Mouse (Mus musculus) cerebellum, postnatal 25 days (tissue): ENCODE results near the gene Psma3.
"Not testable (repeated sequence)": the region's sequence is repeated elsewhere in the genome, so short reads cannot be mapped to it uniquely, and the experiment has no call there.

Experiments used
- DNase-seq, 2 experiments: peaks; one replicate each; pipeline ENCODE4 v3.0.0; 2021; ENCODE audit warnings: mixed read lengths in 2 of 2

Gene Psma3

DNA sequence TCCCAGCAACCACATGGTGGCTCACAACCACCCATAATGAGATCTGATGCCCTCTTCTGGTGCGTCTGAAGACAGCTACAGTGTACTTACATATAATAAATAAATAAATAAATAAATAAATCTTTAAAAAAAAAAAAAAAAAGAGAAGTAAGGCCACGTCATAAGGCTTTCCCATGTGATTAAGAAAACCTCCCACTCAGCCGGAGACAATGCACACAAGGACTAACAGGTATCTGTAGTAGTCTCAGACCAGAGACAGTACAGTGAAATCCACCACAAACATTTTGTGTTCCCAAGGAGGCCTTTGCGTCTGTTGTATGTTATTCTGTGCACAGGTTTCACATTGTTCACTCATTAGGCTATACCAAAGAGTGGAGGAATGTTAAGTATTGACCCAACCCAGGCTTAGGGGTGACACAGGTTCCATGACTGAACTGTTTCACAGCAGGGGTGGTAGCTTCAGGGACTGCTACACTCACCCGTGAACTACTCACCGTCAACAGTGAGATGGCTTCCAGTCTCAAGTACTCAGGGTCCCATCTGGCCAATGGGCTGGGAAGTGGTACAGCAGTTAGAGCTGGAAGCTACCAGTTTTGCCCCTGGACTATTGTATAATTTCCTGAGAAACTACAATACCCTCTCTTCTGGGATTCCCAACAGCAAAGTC lies 29.5 kb downstream of the Psma3 start:
- no peak for DNase-seq

DNA sequence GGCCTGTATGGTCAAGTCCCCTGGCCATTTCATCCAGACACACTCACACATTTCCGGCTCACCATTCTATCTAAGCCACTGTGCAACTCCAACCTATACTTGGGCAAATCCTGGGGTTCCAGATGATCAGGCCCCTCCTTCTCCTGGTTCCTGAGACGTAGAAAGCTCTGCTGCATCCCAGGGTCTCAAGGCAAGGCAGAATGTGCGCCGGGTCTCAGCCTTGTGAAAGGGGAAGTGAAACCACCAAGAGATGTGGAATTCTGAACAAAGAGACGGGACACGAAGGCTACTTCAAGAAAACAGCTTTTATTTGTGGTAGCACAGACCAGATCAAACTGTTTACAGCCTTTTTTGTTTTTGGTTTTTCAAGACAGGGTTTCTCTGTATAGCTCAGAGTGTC lies 31.7 kb downstream of the Psma3 start:
- no peak for DNase-seq

DNA sequence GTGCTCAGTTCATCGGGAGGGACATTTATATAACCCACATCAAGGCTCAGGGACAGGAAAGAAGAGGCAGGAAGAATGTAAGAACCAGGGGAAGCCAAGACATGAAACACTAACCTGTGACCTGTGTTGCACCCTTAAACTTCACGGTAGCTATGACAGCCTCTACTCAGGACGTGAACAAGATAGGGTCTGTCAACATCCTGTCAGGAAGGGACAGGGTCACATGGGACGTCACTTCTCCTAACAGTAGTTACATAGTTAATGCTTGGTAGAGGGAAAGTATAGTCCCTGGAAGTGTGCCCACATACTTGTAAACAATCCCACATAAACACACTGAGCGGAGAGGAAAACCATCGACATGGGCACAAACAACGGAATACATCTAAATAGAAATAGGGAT lies 32.5 kb downstream of the Psma3 start:
- DNase-seq: no peak

DNA sequence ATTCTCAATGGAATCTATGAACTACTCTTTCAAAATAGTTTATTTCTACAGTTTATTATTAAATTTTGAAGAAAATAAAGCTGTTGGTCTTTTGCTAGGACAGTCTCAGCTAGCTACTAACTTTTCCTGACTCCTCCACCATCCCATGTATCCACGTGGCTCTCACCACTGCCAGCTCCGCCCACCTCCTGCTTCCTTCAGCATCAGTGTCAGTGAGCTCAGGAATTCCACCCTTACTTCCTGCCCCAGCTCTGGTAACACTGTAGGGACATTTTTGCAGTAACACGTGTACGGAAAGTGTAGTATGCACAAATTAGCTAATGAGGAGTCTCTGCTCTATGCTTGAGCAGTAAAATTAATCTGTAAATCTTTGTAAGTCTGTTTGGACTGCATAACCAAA lies 35.3 kb downstream of the Psma3 start:
- no peak for DNase-seq

DNA sequence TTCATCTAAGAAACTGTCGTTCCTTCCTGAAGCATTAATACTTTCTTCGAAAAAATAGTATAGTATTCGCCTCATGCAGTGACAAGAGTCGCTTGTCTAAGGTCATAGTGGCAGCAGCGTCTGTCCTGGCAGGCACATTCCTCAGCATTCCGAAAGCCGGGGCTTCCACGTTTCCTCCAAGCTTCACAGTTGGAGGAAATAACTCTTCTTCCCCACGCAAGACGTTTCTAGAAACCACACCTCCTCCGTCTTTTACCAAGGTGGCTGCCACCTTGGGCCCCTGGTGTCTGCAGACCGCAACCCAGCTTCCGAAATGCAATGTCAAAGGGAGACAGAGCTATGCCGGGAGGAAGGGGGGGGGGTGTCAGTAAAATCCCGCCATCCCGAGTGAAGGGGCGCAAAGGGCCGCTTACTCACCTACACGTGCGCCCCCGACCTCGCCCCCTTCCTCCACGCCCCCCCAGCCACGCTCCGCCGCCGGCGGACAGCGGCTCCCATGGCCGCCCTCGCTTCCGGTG lies 40.5 kb downstream of the Psma3 start:
- no peak for DNase-seq

DNA sequence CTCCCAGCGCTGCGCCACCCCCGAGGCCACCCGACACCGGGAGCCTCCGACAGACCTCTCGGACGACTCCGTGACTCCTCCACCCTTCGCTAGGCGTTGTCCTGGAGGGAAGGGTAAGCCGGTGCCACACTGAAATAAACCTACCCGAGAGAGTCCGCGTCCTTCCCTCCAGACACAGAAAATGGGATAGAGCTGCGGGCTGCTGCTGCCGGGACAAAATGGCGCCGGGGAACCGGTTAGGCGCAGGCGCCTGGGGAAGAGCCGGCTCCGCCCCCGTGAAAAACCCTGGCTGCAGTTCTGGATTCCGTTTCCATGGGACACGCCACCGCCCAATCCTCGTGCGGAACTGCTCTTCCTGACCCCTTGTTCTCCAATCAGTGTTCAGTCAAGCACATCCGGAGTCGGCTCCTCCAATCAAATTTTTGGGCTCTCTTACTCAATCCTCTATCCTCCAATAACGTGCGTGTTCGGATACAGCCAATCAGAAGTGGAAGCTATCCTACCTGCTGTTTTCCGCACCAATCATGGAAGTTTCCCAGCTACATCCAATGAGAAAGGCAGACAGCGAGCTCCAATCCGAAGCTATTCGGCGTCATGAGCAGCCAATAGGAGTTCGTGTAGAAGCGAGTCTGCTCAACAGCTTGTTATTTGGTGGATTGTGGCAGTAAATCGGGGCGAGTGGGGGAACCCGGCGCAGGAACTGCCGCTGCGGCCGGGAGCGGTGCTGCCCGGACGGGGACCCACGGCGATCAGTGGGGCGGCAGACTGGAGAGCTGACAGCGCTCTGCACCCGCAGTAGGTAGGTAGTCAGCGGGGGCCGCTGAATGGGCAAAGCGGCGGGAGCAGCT lies 41.2 kb downstream of the Psma3 start, which contains the start of gene Arid4a:
Gene Arid4a (plus strand): TSS at position 628 of the 848 bp plus-strand sequence.
- DNase-seq: peak; percentile 96 to 97

DNA sequence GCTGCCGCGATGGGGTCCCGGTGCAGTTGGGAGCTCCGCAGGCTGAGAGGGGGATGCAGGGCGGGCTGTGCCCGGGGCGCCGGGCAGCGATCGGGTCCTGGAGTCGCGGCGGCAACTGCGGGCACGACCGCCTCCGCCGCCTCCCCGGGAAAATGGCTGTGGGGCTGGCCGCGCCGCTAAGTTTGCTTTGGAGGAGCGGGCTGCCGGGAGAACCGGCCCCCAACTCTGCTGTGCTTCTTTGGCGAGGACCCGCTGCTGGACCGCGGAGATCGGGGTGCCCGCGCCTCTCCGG lies 41.7 kb downstream of the Psma3 start:
- DNase-seq: no peak

DNA sequence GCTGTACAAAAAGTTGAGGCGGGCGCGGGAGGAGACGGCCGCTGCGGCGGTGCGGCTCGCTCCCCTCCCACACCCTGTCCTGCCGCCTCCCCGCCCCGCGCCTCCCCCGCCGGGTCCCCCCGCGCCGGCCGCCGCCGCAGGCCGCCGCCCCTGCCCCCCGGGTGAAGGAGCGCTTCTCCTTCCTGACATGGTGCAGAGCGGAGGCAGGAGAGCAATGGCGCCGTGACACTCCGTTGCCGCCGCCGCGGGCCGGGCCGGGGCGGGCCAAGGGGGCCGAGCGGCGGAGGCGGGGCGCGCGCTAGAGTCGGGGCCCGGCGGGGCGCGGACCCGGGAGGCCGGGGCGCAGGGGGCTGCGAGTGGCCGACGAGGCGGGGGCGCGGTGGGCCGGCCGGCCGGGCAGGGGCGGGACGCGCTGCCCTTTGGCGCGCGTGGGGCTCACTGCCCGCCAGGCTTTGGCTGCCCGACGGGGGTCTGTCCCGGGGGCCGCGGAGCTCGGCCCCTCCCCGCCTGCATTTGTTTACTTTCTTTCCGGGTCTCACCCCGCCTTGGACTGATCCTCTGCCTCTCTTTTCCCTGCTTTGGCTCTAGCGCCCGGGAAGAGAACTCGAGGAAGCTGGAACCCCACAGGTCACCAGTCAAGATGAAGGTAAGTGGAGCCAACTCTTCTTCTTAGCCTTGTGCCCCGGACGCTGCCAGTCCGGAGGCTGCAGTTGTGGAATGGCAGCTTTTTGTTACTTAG lies 42.3 kb downstream of the Psma3 start:
- DNase-seq: peak; percentile 54 to 68

DNA sequence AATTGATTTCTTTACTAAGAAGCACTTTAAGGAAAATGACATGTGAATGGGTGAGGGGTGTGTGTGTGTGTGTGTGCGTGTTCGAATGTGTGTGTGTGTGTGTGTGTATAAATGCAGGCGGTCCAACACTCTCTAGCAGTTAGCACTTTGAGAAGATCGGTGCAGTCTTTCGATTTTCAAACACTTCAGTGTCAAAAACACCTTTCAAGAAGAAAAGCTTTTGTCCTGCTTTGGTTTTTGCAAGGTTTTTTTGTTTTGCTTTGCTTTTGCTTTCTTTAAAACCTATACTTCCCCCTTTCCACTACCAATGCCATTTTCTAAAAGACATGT lies 42.8 kb downstream of the Psma3 start:
- no peak for DNase-seq

DNA sequence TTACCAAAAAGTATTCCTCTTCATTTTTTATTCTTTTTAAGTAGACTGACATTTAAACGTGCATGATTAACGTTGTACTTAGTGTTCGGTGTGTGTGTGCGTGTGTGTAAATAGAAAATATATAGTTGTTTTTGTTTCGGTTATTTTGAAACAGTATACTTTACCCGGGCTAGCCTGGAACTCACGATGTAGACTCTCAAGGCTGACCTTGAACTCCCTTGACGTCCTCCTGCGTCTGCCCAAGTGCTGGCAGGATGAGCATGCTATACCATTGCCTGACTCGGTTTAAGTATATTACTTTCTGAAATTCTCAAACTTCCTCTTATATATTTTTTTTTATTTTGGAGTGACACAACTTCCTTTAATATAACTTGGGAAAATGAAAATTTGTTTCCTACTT lies 43.4 kb downstream of the Psma3 start:
- DNase-seq: no peak

DNA sequence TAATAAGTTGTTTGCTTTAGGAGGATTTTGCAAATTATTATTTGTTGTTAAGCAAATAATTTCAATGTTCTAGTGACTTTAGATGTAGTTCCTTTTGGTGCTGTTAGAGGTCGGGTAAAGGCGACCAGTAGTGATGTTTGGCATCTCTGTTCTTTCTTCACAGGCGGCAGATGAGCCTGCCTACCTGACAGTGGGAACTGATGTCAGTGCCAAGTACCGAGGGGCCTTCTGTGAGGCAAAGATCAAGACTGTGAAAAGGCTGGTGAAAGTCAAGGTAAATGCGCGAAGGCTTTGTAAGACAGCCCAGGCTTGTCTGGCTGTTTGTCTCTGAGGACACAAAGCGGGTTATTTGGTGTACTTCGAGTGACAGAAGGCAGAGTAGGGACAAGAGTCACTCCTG lies 44.8 kb downstream of the Psma3 start:
- DNase-seq: peak; percentile 25 to 47

DNA sequence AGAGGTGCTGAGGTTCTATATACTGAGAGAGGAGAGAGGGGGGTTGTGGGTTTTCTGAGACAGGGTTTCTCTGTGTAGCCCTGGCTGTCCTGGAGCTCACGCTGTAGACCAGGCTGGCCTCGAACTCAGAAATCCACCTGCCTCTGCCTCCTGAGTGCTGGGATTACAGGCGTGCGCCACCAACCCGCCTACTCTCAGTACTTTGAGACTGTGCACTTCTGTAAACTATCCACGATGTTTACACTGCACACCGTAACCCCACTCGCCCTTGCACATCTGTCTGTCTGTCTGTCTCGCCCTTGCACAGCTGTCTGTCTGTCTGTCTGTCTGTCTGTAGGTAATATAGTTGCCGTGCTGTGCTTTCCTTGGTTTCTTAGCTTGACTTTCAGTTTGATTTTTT lies 50.0 kb downstream of the Psma3 start:
- DNase-seq: no peak

DNA sequence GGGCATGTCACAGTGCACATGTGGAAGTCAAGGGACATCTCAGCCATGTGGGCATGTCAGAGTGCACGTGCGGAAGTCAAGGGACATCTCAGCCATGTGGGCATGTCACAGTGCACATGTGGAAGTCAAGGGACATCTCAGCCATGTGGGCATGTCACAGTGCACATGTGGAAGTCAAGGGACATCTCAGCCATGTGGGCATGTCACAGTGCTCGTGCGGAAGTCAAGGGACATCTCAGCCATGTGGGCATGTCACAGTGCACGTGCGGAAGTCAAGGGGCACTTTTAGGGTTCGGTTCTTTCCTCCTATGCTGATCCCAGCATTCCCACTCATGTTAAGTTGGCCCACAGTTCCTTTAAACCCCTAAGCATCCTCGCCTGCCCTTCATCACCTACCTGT lies 53.8 kb downstream of the Psma3 start:
- not testable (repeated sequence) for DNase-seq

DNA sequence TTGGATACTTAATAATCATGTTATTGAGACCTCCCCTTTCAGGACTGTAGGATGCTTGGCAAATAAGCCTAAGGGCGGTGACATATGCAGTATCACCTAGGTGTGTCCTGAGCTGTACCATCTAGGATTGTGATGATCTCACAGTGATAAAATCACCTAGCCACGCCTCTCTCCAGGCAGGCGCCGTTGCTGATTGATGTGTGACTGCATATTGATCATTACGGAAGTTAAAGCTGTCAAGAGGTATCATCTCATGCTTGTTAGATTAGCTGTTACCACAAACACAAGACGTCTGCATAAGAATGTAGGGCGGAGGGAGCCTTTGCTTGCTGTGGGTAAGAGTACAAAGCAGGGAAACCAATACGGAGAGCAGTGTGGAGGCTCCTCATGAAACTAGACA lies 55.8 kb downstream of the Psma3 start:
- no peak for DNase-seq

DNA sequence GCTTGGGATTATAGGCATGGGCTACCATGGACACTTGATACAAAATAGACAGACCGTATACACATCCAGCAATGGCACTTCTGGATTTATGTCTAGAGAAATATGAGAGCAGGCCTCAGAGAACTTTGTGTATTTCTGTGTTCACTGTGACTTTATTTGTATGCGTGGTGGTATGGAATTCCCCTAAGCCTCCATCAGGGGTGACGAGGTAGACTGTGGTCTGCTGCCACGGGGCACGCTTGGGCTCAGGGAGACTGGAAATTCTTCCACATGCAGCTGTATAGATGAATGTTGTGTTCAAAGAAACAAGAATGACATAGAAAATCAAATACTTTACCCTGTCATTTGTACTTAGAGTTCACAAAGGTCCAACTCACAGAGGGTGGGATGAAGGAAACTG lies 56.3 kb downstream of the Psma3 start:
- DNase-seq: no peak

DNA sequence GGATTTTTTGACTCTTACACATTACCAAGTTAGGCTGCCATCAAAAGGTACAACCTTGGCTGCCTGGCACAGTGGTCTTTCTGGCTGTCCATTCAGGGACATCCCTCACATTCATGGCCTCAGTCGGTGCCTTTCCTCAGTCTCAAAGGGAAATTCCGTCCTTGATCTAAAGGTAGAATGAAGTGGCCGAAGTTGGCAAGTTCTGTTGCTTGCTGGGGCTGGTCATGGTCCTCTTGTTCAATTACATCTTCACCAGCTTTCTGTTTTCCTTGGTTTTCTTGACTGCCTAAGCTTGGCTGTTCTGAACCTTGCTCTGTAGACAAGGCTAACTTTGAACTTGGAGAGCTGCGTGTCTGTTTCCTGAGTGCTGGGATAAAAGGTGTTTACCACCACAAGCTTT lies 61.4 kb downstream of the Psma3 start:
- DNase-seq: no peak

DNA sequence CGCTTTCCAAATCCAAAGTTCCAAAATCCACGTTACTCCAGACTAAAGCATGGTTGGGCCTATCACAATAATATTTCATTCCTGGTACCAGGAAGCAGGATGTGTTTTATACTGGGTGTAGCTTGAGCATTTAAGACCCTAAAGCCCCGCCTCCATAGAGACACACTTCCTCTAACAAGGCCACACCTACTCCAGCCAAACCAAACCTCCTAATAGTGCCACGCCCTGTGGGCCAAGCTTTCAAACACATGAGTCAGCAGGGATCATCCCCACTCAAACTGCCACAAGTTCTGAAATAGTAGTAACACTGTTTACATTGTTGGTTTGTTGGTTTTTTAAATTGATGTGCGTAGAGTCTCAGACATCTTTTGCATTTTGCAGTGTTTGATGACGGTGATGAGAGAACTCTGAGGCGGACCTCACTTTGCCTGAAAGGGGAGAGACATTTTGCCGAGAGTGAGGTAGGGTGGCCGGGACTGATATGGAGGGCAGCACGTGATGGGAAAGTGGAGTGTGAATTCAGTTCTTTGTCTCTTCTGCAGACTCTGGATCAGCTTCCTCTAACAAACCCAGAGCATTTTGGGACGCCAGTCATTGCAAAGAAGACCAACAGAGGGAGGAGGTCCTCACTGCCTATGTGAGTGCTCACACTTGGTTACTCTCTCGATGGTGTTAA lies 62.4 kb downstream of the Psma3 start:
- DNase-seq: no peak

DNA sequence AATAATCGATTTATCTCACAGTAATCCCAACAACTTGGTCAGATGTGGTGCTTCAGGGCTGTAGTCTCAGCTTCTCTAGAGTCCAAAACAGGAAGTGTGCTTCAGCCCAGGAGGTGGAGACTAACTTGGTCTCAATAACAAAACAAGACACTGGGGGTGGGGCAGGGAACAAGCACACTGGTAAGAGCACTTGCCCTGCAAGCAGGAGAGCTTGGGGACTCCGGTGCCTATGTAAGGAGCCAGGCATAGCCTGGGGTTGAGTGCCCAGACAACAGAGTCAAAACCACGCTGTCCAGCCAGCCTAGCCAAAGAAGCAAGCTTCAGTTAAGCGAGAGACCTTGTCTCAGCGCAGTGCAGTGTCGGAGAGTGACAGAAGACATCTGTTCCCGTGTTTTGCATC lies 66.0 kb downstream of the Psma3 start:
- no peak for DNase-seq

DNA sequence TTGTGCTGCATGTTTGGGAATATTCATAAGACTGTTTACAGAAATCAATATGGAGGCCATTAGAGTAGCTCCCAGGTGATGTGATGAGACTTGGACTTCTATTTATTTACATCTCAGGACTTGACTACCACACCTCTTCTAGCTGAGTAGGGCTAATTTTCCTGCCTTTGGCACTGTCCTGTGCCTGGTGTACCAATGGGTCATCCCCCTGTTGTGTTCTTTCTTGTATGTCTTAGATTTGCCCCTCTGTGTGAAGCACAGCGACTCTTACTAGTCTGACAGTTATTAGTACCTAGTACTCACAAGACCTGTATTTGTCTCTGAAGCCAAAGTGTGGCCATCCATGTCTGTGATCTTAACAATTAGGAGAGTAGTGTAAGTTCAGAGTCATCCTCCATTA lies 68.0 kb downstream of the Psma3 start:
- DNase-seq: no peak

DNA sequence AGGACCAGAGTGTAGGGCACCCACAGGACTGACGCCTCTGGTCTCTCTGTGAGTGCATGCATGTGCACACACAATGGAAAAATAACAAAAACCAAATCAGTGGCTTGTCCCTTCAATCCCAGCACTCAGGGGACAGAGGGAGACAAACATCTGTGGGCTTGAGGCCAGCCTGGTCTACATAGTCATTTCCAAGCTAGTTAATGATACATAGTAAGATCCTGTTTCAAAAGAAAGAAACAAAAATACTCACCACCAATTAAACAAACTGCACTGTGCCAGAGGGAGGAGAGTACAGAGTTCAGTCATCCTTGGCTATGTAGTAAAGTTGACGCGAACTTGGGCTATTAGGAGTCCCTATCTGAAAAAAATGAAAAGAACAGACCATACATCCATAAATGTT lies 69.2 kb downstream of the Psma3 start:
- DNase-seq: no peak

DNA sequence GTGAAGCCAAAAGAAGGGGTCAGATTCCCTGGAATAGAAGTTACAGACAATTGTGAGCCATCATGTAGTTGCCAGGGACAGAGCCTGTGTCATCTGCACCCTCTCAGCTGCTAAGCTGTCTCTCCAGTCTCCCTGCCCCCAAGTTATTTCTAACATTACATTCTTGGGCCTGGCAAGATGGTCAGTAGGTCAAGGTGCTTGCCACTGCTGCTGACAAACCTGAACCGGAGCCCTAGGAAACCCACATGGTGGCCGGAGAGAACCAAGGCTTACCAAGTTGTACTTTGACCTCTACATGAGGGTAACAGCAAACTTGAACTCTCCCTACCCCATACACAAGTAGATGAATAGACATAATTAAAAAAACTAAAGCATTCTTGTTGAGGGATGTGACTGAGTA lies 70.1 kb downstream of the Psma3 start:
- no peak for DNase-seq
